Mouse (Mus musculus) lung, embryonic 15.5 days (tissue): ENCODE results near the gene Pdzrn3. TPM values are rescaled to one million over a fixed set of nuclear protein-coding genes. Genes with fewer than 3 reads are reported as not detected.

ENCODE experiments used
- ATAC-seq: fragments of 200-750 bp; cut with Nextera tagmentation; 2 replicates; pipeline ENCODE4 v1.8.0; 2017; ENCODE audit warnings: moderate number of reproducible peaks, borderline replicate concordance; ENCODE audit not compliant: low FRiP score, low TSS enrichment; ENCODE audit errors: extremely low read depth
- H3K27ac ChIP-seq: fragments of 300-500 bp; sonication (generic); 2 replicates; pipeline ENCODE4 v1.5.1; 2015; ENCODE audit warnings: moderate library complexity, mild to moderate bottlenecking, inconsistent platforms
- H3K27me3 ChIP-seq: fragments of 300-500 bp; sonication (generic); 2 replicates; pipeline ENCODE4 v1.6.1; 2015; ENCODE audit warnings: inconsistent platforms
- H3K36me3 ChIP-seq: fragments of 300-500 bp; sonication (generic); 2 replicates; pipeline ENCODE4 v1.6.1; 2015; ENCODE audit warnings: inconsistent platforms
- H3K4me1 ChIP-seq: fragments of 300-500 bp; sonication (generic); 2 replicates; pipeline ENCODE4 v1.6.1; 2015; ENCODE audit warnings: inconsistent platforms
- H3K4me2 ChIP-seq: fragments of 300-500 bp; sonication (generic); 2 replicates; pipeline ENCODE4 v1.6.1; 2015; ENCODE audit warnings: inconsistent platforms, mild to moderate bottlenecking, moderate library complexity
- H3K4me3 ChIP-seq: fragments of 300-500 bp; sonication (generic); 2 replicates; pipeline ENCODE4 v1.5.1; 2015; ENCODE audit warnings: mild to moderate bottlenecking, inconsistent platforms
- H3K9ac ChIP-seq: fragments of 300-500 bp; sonication (generic); 2 replicates; pipeline ENCODE4 v1.6.1; 2015; ENCODE audit warnings: inconsistent platforms
- H3K9me3 ChIP-seq: fragments of 300-500 bp; sonication (generic); 2 replicates; pipeline ENCODE4 v1.6.1; 2016; ENCODE audit warnings: inconsistent platforms
- WGBS: fragments of 180-500 bp; shearing (Covaris S2); methylation state at CpG from one replicate; pipeline ENCODE4 v1.1.7; 2015; 5-methylcytosine and 5-hydroxymethylcytosine counted together
- polyA plus RNA-seq: library from polyadenylated mRNA; unstranded; fragments of >200 nt; fragmentation: Nextera tagmentation; extraction: Ambion mirVana; gene quantifications from 2 replicates; pipeline ENCODE4 v1.2.1, GENCODE M21; 2015

The Pdzrn3 gene
- polyA plus RNA-seq, 1 experiment from 2014 or later: 11.0 TPM

GRCm38 (mm10) chr6:101125396-101125795 lies 252.3 kb downstream of the Pdzrn3 start:
- H3K36me3 ChIP-seq: no peaks in the 10 kb centered on the region
- no peaks in the 10 kb centered on the region for H3K27me3 ChIP-seq
- H3K9ac ChIP-seq: no peak overlapping the region
- no peaks in the 10 kb centered on the region for H3K9me3 ChIP-seq
- H3K27ac ChIP-seq: no peak overlapping the region
- no peak for ATAC-seq
- H3K4me1 ChIP-seq: 0 out of 2 replicates have a peak, but pooled peaks cover 5% of the 10 kb centered on the region
- H3K4me2 ChIP-seq: no peak overlapping the region
- H3K4me3 ChIP-seq: no peak overlapping the region
- WGBS: 55% methylated on average over 5 of the region's 5 CpGs

GRCm38 (mm10) chr6:101108951-101109350 lies 268.7 kb downstream of the Pdzrn3 start:
- WGBS: 73% methylated on average over 1 of the region's 1 CpGs
- no peak overlapping the region for H3K9ac ChIP-seq
- no peak overlapping the region for H3K4me3 ChIP-seq
- no peaks in the 10 kb centered on the region for H3K27me3 ChIP-seq
- no peaks in the 10 kb centered on the region for H3K36me3 ChIP-seq
- no peak for ATAC-seq
- no peak overlapping the region for H3K4me2 ChIP-seq
- H3K9me3 ChIP-seq: no peaks in the 10 kb centered on the region
- no peaks in the 10 kb centered on the region for H3K4me1 ChIP-seq
- no peak overlapping the region for H3K27ac ChIP-seq

GRCm38 (mm10) chr6:101103506-101103905 lies 274.2 kb downstream of the Pdzrn3 start:
- H3K4me2 ChIP-seq: no peak overlapping the region
- no peak overlapping the region for H3K27ac ChIP-seq
- H3K9me3 ChIP-seq: no peaks in the 10 kb centered on the region
- peaks cover 8% of the 10 kb centered on the region; the same call in 1 of the 2 replicates for H3K4me1 ChIP-seq
- no peak for ATAC-seq
- WGBS: 91% methylated on average over 6 of the region's 6 CpGs
- no peak overlapping the region for H3K9ac ChIP-seq
- H3K27me3 ChIP-seq: no peaks in the 10 kb centered on the region
- H3K36me3 ChIP-seq: no peaks in the 10 kb centered on the region
- H3K4me3 ChIP-seq: no peak overlapping the region

GRCm38 (mm10) chr6:101101709-101102654 lies 275.7 kb downstream of the Pdzrn3 start:
- 41% methylated on average over 14 of the region's 14 CpGs for WGBS
- no peak for ATAC-seq
- H3K4me3 ChIP-seq: no peak overlapping the region
- no peak overlapping the region for H3K4me2 ChIP-seq
- H3K4me1 ChIP-seq: peaks cover 8% of the 10 kb centered on the region; the same call in 1 of the 2 replicates
- H3K36me3 ChIP-seq: no peaks in the 10 kb centered on the region
- no peaks in the 10 kb centered on the region for H3K9me3 ChIP-seq
- no peak overlapping the region for H3K27ac ChIP-seq
- no peak overlapping the region for H3K9ac ChIP-seq
- H3K27me3 ChIP-seq: no peaks in the 10 kb centered on the region
